In genomic region chr1:157435926-157436325, GRCm38 (mm10) we compare ENCODE assay signal across 15 mouse cellular contexts.
"Had no signal": no experiment of that assay in that cellular context is flagged by ENCODE, and none has a peak within 500 bp of the region (broad histone marks: within the 10 kb centered on the region; RNA-seq: fewer than 3 reads in every experiment).

No protein-coding gene starts in this region.

- ATAC-seq: midbrain, embryonic 13.5 days; midbrain, embryonic 15.5 days had no signal

- H3K4me3 ChIP-seq: lung, embryonic 15.5 days; megakaryocyte, embryonic 14.5 days; midbrain, embryonic 13.5 days; midbrain, embryonic 15.5 days; neural tube, embryonic 12.5 days; stomach, embryonic 15.5 days had no signal

- H3K4me2 ChIP-seq: lung, embryonic 15.5 days; midbrain, embryonic 11.5 days; midbrain, embryonic 13.5 days; midbrain, embryonic 15.5 days; neural tube, embryonic 12.5 days; stomach, embryonic 15.5 days had no signal

- H3K4me1 ChIP-seq: lung, embryonic 15.5 days; stomach, embryonic 15.5 days had no signal

- DNase-seq: lung, adult 18-20 months; lung, postnatal 10 days; lung, postnatal 36 days; right cerebral cortex, postnatal 14 days; thymus, adult 2 months; thymus, postnatal 25 days; thymus, postnatal 4 days had no signal

- H3K27ac ChIP-seq: lung, embryonic 15.5 days; midbrain, embryonic 13.5 days; midbrain, embryonic 15.5 days; neural tube, embryonic 12.5 days; stomach, embryonic 15.5 days; stomach, postnatal 0 days had no signal

- H3K9ac ChIP-seq: lung, embryonic 15.5 days; midbrain, embryonic 13.5 days; midbrain, embryonic 15.5 days; neural tube, embryonic 12.5 days; stomach, embryonic 15.5 days had no signal

- H3K9me3 ChIP-seq: lung, embryonic 15.5 days; megakaryocyte, embryonic 14.5 days; midbrain, embryonic 13.5 days; midbrain, embryonic 15.5 days; neural tube, embryonic 12.5 days; stomach, embryonic 15.5 days had no signal

- H3K36me3 ChIP-seq: lung, embryonic 15.5 days; midbrain, embryonic 13.5 days; midbrain, embryonic 15.5 days; neural tube, embryonic 12.5 days; stomach, embryonic 15.5 days had no signal

- H3K27me3 ChIP-seq: lung, embryonic 15.5 days; megakaryocyte, embryonic 14.5 days; midbrain, embryonic 13.5 days; midbrain, embryonic 15.5 days; neural tube, embryonic 12.5 days; stomach, embryonic 15.5 days had no signal
